Mouse (Mus musculus) left cerebral cortex, postnatal 14 days (tissue): ENCODE results near the gene Wdr63. TPM values are rescaled to one million over a fixed set of nuclear protein-coding genes. Genes with fewer than 3 reads are reported as not detected.

Experiments used
- DNase-seq, 2 experiments: peaks; one replicate each; pipeline ENCODE4 v3.0.0; 2021 to 2022; ENCODE audit warnings: low spot score in 2 of 2, mixed read lengths in 1 of 2
- intact Hi-C: fragments of 180-260 bp; cut with DNase I; formaldehyde crosslinking; loops from one replicate; pipeline ENCODE4 v1.15.1; 2025
- total RNA-seq, 2 experiments: library from RNA; stranded (reverse); gene quantifications; 2 replicates each; pipeline ENCODE4 v1.2.3; 2021

Gene Wdr63
- total RNA-seq, 2 experiments from 2014 or later: 0.11 to 0.30 TPM

DNA sequence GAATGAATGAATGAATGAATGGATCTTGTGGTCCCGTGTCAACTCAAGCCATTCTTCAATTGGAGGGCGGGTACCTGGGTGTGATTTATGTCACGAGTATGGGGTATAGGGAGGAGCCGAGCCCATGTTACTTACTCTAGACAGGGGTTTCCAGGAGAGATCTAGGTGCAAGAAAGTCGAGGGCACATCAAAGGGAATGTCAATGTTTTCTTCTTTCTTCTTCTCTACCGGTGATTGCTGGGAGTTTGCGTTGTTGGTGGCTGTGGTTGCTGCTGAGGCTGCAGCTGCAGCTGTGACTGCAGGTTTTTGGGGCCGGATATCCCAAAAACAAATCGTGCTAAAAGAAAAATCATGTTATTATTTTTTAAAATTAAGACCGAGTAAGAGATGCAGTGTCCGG is 44.8 kb downstream of the Wdr63 start:
- no peak for DNase-seq
- intact Hi-C loops: no loop called here

DNA sequence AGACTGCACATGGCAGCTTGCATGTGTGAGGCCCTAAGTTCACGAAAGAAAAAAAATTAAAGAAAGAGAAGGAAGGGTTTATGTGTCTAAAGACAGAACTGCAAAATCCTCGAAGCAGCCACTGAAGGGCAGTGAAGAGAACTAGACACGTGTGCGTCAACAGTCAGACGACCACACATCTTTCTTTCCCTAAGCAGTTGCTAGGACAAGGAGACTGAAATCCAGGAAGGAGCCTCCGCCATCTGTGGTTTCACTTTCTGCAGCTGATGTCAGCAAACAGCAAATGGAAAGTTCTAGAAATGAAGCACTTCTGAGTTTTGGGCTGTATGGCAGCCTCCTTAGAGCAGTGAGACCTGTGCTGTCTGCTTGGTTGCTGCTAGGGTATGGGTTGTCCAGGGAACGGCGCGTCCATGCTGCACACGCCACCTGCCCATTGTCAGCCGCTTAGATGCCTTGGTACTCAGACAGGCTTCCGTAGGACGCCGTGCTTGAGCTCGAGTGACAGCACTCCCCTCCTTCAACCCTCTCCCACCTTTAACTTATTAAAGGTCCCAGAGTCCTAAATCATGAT is 48.5 kb downstream of the Wdr63 start:
- intact Hi-C loops: loop anchor here (2.0 to 5.0 kb wide), 2 partner anchors 107 to 119 kb away; no protein-coding TSS in a partner anchor
- peak in 1 of 2 experiments; percentile 41 for DNase-seq

DNA sequence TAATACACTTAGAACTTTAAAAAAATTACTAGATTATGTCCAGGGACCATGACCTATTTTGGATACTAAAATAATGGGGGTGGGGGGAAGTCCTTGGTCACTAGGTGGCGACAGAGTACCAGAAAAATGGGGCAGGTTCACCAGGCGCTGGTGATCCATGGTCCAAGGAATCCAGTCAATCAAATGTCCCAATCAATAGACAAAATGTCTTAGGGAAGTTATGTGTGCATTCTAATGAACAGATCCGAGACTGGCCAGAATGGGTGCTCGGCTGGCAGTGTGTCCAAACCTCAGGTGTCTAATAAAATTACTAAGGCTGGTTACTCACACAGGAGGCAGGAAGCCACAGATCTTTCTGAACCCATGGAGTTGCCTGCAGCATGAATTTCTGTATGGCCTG is 49.7 kb downstream of the Wdr63 start:
- DNase-seq: peak in 1 of 2 experiments; percentile 27
- intact Hi-C loops: loop anchor here (2.0 to 5.0 kb wide), 2 partner anchors 106 to 121 kb away; no protein-coding TSS in a partner anchor

DNA sequence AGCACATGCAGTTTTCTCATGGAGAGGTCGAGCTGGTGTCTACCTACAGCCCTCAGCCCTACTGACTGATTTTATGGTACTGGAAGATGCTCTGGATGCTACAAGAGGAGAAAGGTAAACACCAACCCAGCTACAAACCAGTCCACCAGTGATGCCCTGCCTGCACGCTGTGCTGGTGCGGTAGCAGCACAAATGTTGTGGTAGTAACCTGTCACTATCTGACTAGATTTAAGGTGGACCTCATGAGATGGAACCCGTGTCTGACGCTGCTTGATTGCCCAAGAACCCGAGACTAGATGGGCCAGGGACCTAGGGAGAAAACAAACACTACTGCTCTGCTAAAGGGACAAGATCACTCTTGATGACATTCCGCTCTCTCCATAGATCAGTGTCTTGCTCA is 50.8 kb downstream of the Wdr63 start:
- intact Hi-C loops: loop anchor here (5.0 kb wide), 1 partner anchor 105 kb away; no protein-coding TSS in a partner anchor
- no peak for DNase-seq

DNA sequence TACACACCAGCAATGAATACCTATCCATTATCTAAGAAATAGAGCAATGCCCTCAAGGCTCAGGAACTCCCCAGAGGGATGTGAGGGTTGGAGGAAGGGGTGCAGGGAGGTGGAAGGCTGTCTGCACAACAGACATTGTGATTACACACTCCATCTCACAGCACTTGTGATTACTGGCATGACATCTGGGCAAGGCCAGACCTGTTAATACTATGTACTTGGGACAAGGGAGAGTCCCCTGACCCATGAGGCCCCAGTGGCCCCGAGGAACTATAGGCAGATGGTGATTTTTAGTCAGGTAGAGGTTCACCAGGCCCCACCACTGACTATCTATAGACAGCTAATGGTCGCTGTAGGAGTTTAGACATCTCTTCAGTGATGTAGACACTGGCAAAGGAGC is 54.1 kb downstream of the Wdr63 start:
- DNase-seq: no peak
- intact Hi-C loops: no loop called here

DNA sequence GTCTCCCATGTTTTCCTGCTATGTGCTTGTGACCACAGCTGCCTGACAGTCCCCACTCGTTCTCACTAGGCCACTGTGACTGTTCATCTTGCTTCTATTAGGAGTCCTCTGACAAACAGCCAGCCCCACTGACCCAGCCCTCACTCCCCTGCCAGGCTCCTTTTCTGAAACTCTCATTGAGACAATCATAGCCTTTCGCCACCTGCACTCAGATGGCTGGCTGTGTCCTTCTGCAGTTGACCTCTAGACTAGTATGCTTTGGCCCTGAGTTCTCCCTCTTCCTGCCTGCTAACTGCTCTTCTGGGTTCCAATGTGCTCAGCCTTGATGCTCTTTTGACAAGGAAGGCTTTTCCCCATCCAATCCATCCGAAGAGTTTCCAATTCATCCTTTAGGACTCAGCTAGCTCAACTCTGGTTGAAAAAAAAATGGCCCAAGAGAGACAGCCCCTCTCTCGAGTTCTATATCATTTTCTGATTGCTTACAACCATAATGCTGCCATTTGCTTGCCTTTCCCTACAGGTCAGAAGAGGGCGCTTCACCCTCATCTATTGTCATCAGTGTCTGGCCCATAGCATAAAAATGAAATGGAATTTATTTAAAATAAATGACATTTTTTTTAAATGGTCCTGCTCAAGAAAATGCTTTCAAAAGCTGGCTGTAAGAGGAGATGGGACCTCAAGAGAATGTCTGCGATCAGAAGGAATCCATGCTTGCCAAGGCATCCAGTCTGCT is 54.7 kb downstream of the Wdr63 start:
- no peak for DNase-seq
- intact Hi-C loops: no loop called here

DNA sequence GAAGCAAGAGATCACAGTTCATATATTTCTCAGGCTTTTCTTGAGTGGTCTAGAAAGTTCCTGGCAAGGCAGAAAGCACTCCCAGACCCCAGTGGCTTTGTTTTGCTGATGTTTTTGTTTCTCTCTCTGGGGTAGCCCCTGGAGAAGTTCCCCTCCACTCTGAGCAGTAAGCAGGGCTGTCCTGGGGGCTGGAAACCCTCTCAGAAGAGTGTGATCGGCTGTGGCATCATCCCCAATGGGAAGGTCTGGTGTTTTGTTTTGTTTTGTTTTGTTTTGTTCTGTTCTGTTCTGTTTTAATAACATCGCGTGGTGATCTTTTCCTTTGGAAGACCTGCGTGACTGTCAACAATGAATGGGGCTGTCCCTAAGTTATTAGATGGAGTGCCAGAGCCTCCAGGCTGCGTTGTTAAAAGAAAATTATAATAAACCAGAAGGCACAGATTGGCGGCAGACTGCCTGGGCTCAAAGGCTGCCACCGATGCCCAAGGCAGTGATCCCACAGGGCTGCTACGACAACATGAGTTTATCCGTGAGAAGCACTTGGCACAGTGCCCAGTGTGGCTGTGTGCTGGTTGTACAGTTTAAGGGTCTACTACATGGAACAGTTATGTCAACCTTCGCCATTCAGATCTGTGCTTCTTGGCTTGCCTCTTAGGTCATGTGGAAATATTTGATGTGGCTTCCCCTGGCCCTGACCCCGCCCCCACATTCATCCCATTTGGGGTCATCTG is 56.5 kb downstream of the Wdr63 start:
- no peak for DNase-seq
- intact Hi-C loops: no loop called here

DNA sequence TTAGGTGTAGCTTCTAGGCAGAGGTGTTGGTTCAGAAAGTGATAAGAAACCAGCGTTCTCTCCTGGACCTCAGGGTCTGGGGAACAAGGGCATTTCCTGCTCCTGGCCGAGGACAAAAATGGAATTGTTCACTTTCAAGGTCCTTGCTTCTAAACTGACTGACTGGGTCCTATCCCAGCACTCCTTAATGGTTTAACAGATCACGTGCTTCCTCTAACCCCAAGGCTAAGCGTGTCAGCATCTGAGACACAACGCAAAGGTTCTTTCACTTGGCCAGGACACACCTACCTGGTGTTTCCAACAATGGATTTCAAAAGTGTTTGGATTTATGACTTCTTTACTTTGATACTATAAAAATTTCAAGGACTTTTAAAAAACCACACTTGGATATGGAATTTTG is 58.0 kb downstream of the Wdr63 start:
- DNase-seq: no peak
- intact Hi-C loops: no loop called here

DNA sequence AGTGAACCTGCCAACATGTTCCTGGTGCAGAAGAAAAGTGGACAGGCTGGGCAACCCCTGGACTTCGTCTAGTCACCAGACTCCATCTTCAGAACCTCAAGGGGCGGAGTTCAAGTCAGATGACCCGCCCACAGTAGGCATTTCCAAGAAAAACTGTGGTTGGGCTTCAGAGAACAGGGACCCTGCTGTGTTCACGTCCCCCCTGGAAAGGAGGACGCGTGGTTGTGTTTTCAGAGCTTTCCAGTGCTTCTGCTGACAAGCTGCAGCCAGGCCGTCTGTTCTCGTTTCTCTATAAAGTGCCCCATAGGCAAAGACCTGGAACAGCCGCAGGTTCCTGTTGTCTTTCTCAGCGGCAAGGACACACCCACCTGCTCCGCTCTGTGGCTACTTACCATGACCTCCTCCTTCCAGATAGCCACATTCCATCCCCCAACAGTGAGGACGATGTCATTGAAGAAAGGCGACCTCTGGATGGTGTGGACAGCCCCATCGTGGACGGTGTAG is 60.2 kb downstream of the Wdr63 start:
- peak; percentile 13 to 28 for DNase-seq
- intact Hi-C loops: no loop called here

DNA sequence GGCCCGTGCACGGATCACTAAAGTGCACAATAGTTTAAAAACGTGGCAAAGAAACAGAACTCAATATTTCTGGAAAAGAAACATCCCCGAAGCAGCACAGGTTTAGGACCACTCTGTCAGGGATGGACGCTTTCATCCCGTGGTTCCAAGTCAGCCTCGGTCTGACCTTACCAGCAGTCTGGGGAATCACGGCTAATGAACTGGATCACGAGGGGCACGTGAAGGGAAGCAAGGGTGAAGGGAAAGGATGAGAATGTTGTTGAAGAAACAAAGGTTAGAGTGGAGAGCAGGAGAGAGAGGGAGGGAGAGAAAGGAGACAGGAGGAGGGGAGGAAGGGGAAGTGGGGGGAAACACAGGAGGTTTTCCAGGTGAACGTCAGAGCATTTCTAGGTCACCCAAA is 61.9 kb downstream of the Wdr63 start:
- no peak for DNase-seq
- intact Hi-C loops: no loop called here

DNA sequence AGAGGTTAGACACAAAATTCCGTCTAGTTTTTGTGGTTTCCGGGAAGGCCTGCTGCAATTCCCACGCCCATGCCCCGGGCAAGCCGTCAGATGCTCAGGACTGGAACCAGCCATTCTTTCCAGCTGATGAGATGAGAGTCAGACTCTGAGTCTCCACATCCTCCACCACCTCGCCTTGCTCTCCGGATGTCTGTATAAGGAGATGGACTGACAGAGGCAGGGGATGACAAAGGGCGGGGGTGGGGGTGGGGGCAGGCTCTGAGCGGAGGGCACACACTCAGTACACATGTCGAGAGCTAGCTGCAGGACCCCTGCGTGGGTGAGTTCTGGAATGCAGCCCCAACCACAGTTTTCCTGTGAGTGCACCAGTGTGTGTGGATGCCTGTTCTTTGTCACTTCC is 63.0 kb downstream of the Wdr63 start:
- intact Hi-C loops: no loop called here
- no peak for DNase-seq

DNA sequence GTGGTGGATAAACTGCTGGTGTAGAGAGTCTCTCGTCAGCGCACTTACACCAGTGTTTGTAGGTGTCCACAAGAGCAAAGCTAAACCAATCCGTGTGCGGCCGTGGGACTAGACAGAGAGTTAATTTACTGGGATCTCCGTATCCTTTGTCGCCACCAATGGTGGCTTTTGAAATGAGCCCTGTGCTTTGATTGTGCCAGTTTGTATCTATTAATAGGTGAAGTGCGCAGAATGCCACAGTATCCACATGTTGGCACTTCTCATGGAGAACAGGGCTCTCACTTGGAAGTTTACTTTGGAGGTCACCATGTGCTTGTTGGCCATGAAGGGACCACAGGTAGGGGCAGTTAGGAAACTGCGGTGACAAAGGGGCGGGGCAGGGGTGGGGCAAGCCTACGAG is 66.5 kb downstream of the Wdr63 start:
- intact Hi-C loops: no loop called here
- no peak for DNase-seq

DNA sequence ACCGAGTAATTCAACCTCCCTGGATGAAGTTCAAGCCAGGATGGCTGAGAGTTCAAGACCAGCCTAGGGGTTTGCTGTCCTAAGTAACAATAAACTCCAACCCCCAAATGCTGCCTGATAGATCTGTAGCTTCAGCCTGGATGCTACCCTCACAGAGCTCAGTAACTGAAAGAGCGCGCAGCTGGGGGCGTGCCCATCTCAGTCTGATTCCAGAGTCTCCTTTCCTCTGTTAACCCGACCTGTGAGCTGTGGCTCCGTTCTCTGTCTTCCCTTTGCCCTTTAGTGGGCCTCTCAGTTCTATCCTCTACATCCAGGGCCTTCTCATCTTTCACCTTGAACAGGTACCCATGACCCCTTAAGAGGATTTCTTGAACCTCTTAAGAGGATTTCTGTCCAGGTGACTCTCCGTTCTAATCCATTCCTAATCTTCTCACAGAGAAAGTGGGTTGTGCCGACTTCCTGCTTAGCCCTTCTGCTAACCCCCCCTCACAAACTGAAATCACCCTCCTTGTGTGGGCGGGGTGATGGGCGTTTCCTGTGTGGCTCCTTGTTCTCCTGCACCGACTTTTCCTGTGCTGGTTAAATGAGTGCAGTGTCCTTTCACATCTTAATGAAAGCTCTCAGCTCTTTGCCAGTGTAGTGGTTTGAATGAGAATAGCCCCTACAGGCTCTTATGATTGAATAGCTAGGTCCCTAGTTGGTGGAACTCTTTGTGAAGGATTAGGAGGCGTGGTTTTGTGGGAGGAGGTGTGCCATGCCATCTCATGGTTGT is 68.6 kb downstream of the Wdr63 start:
- DNase-seq: no peak
- intact Hi-C loops: no loop called here

DNA sequence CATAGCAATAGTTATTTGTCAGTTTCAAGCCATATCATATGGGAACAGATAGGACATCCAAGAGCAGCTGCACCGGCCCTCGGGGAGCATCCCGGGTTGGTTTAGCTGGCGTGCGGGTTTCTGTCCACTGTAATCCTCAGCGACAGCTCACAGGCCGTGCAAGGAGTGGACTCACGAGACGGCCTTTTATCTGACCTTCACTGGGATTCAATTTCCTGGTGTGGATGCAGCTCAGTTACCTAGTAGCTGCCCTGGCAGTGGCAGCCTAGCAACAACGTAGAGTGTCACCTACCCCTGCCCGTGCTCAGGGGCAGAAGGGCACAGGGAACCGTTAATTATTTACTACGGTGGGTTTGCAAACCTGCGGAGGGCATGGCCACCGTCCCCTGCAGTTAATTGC is 70.0 kb downstream of the Wdr63 start:
- intact Hi-C loops: no loop called here

DNA sequence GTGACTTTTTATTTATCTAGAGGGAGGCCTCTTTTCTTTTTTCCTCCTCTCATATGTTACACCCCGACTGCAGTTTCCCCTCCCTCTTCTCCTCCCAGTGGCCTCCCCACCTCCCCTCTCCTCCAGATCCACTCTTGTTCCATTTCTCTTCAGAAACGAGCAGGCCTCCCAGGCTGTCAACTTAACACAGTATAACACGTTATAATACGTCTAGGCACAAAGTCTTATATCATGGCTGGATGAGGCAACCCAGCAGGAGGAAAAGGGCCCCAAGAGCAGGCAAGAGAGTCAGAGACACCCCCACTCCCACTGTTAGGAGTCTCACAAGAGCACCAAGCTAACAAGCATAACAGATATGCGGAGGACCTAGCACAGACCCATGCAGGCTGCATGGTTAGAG is 75.0 kb downstream of the Wdr63 start:
- DNase-seq: no peak
- intact Hi-C loops: no loop called here

More for the DNA sequence above, 70.0 kb downstream of the Wdr63 start:
- no peak for DNase-seq

DNA sequence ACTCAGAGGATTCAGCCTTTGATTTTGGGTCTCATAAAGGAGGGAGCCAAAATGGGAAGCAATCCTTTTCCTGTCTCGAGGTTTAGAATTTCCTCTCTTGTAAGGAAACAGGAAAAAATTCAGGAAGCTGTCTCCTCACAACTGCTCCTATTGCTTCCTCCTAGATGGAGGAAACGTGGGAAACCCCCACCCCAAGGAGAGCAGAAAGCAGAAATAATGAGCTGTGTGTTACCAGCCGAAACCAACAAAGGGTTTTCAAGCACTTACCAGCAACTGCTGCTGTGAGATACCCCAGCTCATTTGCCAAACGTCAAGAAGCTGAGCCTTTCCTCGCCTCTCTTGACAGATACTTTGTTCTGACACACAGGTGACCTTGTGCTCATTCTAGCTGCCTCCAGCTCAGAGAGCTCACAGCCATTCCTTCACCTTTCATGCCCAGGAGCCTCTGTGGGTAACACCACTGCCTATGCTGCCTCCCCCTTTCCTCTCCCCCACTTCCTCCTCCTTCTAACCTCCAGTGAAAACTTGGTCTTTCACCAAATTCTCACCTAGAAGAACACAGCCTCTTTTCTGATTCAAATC is 77.6 kb downstream of the Wdr63 start:
- DNase-seq: no peak
- intact Hi-C loops: no loop called here

DNA sequence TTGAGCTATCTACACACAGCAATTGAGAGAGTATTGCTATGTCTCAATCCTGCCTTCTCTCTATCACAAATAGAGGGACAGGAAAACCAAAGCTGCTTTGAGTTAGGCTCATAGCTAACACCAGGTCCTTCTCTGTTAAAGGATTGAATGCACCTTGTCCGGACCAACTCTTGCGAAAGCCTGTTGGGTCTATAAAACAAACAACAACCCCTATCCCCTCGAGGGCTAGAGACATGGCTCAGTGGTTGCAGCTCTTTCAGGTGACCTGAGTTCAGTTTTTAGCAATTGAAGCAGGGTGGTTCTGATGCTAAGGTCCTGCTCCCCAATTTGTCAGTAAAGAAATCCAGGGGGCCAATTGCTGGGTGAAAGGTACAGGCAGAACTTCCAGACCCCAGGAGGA is 78.7 kb downstream of the Wdr63 start:
- no peak for DNase-seq
- intact Hi-C loops: no loop called here

DNA sequence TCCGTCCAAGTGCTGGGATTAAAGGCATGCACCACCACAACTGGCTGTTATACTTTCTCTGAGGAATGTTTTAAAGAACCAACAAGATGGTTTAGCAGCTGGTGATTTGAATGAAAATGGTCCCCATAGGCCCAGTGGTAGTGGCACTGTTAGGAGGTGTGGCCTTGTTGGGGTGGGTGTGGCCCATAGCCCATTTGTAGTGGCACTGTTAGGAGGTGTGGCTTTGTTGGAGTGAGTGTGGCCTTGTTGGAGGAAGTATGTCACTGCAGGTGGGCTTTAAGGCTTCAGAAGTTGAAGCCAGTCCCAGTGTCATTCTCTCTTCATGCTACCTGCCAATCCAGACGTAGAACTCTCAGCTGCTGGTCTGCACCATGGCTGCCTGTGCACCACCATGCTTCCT is 79.5 kb downstream of the Wdr63 start:
- DNase-seq: no peak
- intact Hi-C loops: no loop called here

DNA sequence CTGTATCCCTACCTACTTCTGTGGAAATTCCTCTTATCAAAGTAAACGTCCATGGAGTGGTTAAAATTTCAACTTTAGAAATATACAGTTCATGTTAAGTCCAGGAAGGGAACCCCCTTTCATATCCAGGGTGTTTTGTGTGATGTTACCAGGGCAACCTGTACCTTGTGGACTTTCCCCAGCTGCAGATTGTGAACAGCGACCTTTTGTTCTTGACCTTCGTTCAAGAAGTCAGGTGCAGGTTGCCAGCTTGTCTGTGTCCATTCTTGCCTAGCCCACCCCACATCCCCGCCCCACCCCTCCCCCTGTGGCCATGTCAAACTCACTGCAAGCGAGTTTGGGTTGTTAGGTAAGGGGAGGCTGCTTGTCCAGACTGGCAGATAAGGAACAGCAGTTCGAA is 80.8 kb downstream of the Wdr63 start:
- DNase-seq: no peak
- intact Hi-C loops: no loop called here
